ENCODE assay signal across 11 mouse cellular contexts in genomic region chr14:7822693-7823092, GRCm38 (mm10). TPM values are rescaled to one million over a fixed set of nuclear protein-coding genes. Genes with fewer than 3 reads are reported as not detected.
DNase-seq lines count a peak whose midpoint lies in the region; ATAC-seq lines count a peak whose summit lies in the region.
"Had no signal": no experiment of that assay in that cellular context is flagged by ENCODE, and none has a peak within 500 bp of the region (broad histone marks: within the 10 kb centered on the region; RNA-seq: fewer than 3 reads in every experiment).

No protein-coding gene starts in this region.

- no peaks in the 10 kb centered on the region for H3K9me3 ChIP-seq in forebrain, embryonic 11.5 days (ENCODE audit: control insufficient read depth, low read length)
- H3K9me3 ChIP-seq in forebrain, embryonic 15.5 days, result no peaks in the 10 kb centered on the region
- H3K9me3 ChIP-seq in embryonic facial prominence, embryonic 14.5 days (ENCODE audit: control insufficient read depth, low read length), result no peaks in the 10 kb centered on the region

- no peaks in the 10 kb centered on the region for H3K27me3 ChIP-seq in forebrain, embryonic 11.5 days (ENCODE audit: control insufficient read depth, insufficient read depth, low read length)
- no peaks in the 10 kb centered on the region for H3K27me3 ChIP-seq in forebrain, embryonic 15.5 days
- H3K27me3 ChIP-seq in embryonic facial prominence, embryonic 14.5 days (replicated peaks; ENCODE audit: control insufficient read depth, insufficient read depth, low read length), result no peaks in the 10 kb centered on the region

- no peak overlapping the region for H3K9ac ChIP-seq in forebrain, embryonic 11.5 days (ENCODE audit: low read length)
- no peak overlapping the region for H3K9ac ChIP-seq in forebrain, embryonic 15.5 days (replicated peaks)
- 0 out of 2 replicates have a peak overlapping the region, but pooled peaks have one; percentile 10 for H3K9ac ChIP-seq in embryonic facial prominence, embryonic 14.5 days (ENCODE audit: low read depth, low read length)

- no peaks in the 10 kb centered on the region for H3K36me3 ChIP-seq in forebrain, embryonic 11.5 days (ENCODE audit: control insufficient read depth, insufficient read depth, low read length)
- no peaks in the 10 kb centered on the region for H3K36me3 ChIP-seq in forebrain, embryonic 15.5 days
- no peaks in the 10 kb centered on the region for H3K36me3 ChIP-seq in embryonic facial prominence, embryonic 14.5 days (ENCODE audit: control insufficient read depth, insufficient read depth, low read length)

- peaks cover 20% of the 10 kb centered on the region for H3K4me1 ChIP-seq in forebrain, embryonic 11.5 days (replicated peaks; ENCODE audit: control insufficient read depth, insufficient read depth, low read length)
- peaks cover 66% of the 10 kb centered on the region for H3K4me1 ChIP-seq in forebrain, embryonic 15.5 days
- peaks cover 67% of the 10 kb centered on the region for H3K4me1 ChIP-seq in embryonic facial prominence, embryonic 14.5 days (ENCODE audit: control insufficient read depth, insufficient read depth, low read length)

- no peak overlapping the region for H3K4me2 ChIP-seq in forebrain, embryonic 11.5 days (ENCODE audit: low read depth, low read length, severe bottlenecking)
- H3K4me2 ChIP-seq in forebrain, embryonic 15.5 days (replicated peaks), result no peak overlapping the region
- peak overlapping the region; percentile 88 for H3K4me2 ChIP-seq in embryonic facial prominence, embryonic 14.5 days (ENCODE audit: low read depth, low read length)

- ATAC-seq in forebrain, embryonic 11.5 days (replicated peaks; ENCODE audit: low FRiP score), result no peak
- ATAC-seq in forebrain, embryonic 15.5 days (replicated peaks), result no peak
- peak; percentile 19; the same call in 1 of the 2 replicates for ATAC-seq in embryonic facial prominence, embryonic 14.5 days (ENCODE audit: low read depth)

- DNase-seq in forebrain, embryonic 11.5 days (ENCODE audit: low spot score), result peak; percentile 72
- peak; percentile 83 for DNase-seq in 3T3-L1 (ENCODE audit: low read depth, low spot score)
- peak; percentile 85 for DNase-seq in embryonic facial prominence, embryonic 14.5 days (ENCODE audit: low spot score)
- peak; percentile 78 for DNase-seq in hindlimb bud, embryonic 11.5 days (ENCODE audit: extremely low spot score, low read depth, low spot score)
- no peak for DNase-seq in layer of hippocampus, postnatal 10 days (ENCODE audit: low spot score in 2 of 2)
- DNase-seq in thymus, postnatal 36 days, result no peak
- no peak for DNase-seq in left cerebral cortex, adult 18-20 months (ENCODE audit: low spot score in 2 of 2)
- DNase-seq: B cell, adult 2 months; right cerebral cortex, postnatal 14 days had no signal

- 33% methylated on average over 7 of the region's 7 CpGs for WGBS in forebrain, embryonic 11.5 days
- WGBS in forebrain, embryonic 15.5 days, result 35% methylated on average over 7 of the region's 7 CpGs
- 27% methylated on average over 7 of the region's 7 CpGs for WGBS in embryonic facial prominence, embryonic 14.5 days

- H3K4me3 ChIP-seq in forebrain, embryonic 11.5 days (ENCODE audit: low read depth, low read length), result no peak overlapping the region
- H3K4me3 ChIP-seq in forebrain, embryonic 15.5 days, result no peak overlapping the region
- peak overlapping the region; percentile 6; the same call in 1 of the 2 replicates for H3K4me3 ChIP-seq in embryonic facial prominence, embryonic 14.5 days (ENCODE audit: low read depth, low read length)

- no peak overlapping the region for H3K27ac ChIP-seq in forebrain, embryonic 11.5 days (ENCODE audit: low read depth, low read length)
- H3K27ac ChIP-seq in forebrain, embryonic 15.5 days (replicated peaks), result no peak overlapping the region
- peak overlapping the region; percentile 81 for H3K27ac ChIP-seq in embryonic facial prominence, embryonic 14.5 days (replicated peaks; ENCODE audit: low read depth, low read length)

RNA-seq across cellular contexts. Expression of gene Flnb, which starts 4.9 kb away (rescaled TPM):
- 23.2 and 27.2 TPM in 2 replicates for polyA plus RNA-seq in forebrain, embryonic 11.5 days (2014; fragmentation: Nextera tagmentation; extraction: Ambion mirVana)
- 8.6 and 9.6 TPM in 2 replicates for polyA plus RNA-seq in forebrain, embryonic 15.5 days (2015; fragmentation: Nextera tagmentation; extraction: Ambion mirVana)
- 26.7 and 29.8 TPM in 2 replicates for polyA plus RNA-seq in embryonic facial prominence, embryonic 14.5 days (2014; fragmentation: Nextera tagmentation; extraction: Ambion mirVana)
- total RNA-seq in layer of hippocampus, postnatal 10 days (2021), result 10 to 100 TPM; 32.1 to 34.2 TPM
- 10 to 100 TPM; 47.4 to 50.6 TPM for total RNA-seq in left cerebral cortex, adult 18-20 months (2021)

RNA-seq across cellular contexts. Expression of gene Gm26661, which starts 31.3 kb away (rescaled TPM):
- polyA plus RNA-seq in forebrain, embryonic 11.5 days (2014; fragmentation: Nextera tagmentation; extraction: Ambion mirVana), result not detected in 2 replicates
- not detected in 2 replicates for polyA plus RNA-seq in forebrain, embryonic 15.5 days (2015; fragmentation: Nextera tagmentation; extraction: Ambion mirVana)
- 0.67 TPM in 1 of 2 replicates, not detected in the other for polyA plus RNA-seq in embryonic facial prominence, embryonic 14.5 days (2014; fragmentation: Nextera tagmentation; extraction: Ambion mirVana)
- total RNA-seq in layer of hippocampus, postnatal 10 days (2021), result not detected
- not detected for total RNA-seq in left cerebral cortex, adult 18-20 months (2021)
- total RNA-seq: heart, postnatal 14 days had no signal

Comparison
In these comparisons a context has a peak if more than half of its experiments do, and no peak if none do; other contexts are left out.
1. DNase-seq: peak in forebrain, embryonic 11.5 days (single experiment), 3T3-L1 (single experiment), embryonic facial prominence, embryonic 14.5 days (single experiment) and hindlimb bud, embryonic 11.5 days (single experiment); none in layer of hippocampus, postnatal 10 days (0 of 2), thymus, postnatal 36 days (0 of 2) and left cerebral cortex, adult 18-20 months (0 of 2).